Mouse (Mus musculus) G1E (cell line): Measurements from ENCODE around the gene Dnaaf2.

Experiments used
- CTCF ChIP-seq: IDR thresholded peaks from 2 replicates; pipeline ENCODE4 v1.5.1; 2012; ENCODE audit warnings: low read depth, low read length, inconsistent platforms, mixed read lengths
- GATA1 ChIP-seq: IDR thresholded peaks from 2 replicates; pipeline ENCODE4 v1.6.1; 2012; ENCODE audit warnings: borderline replicate concordance, low read length, inconsistent platforms, mixed read lengths

GRCm38 (mm10) chr12:69181800-69182199 is 16.4 kb downstream of the Dnaaf2 start:
- no peak for TF ChIP-seq CTCF
- no peak for TF ChIP-seq GATA1
